Mouse (Mus musculus): ENCODE data around the gene Hs3st6.

- TF ChIP-seq CTCF (IDR thresholded peaks at IDR 0.05; ENCODE audit: borderline replicate concordance, insufficient read depth, low read depth, low read length) (no peak), POLR2A (IDR thresholded peaks at IDR 0.05; ENCODE audit: borderline replicate concordance, insufficient read depth, low read length) (no peak)
Observed at GRCm38 (mm10) chr17:24765016-24765905, 12.5 kb downstream of the Hs3st6 start.
